Mouse (Mus musculus) liver, adult 2 months (tissue): ENCODE results near the gene Prkag2.

Experiments used
- CTCF ChIP-seq: fragments of 200-500 bp; IDR thresholded peaks from 2 replicates; pipeline ENCODE4 v1.5.1; 2011; ENCODE audit warnings: low read depth, low read length, control low read depth
- POLR2A ChIP-seq: fragments of 200-500 bp; IDR thresholded peaks from 2 replicates; pipeline ENCODE4 v1.6.1; 2011; ENCODE audit warnings: low read length, control low read depth; ENCODE audit not compliant: insufficient read depth; ENCODE audit errors: extremely low read depth

- TF ChIP-seq POLR2A (no peak), CTCF (no peak)
Observed at GRCm38 (mm10) chr5:24869796-24870289, 230.6 kb downstream of the Prkag2 start.
